In genomic region chr3:51839353-51839715, GRCm38 (mm10) we compare ENCODE assay signal across 19 mouse cellular contexts.
"Had no signal": no experiment of that assay in that cellular context is flagged by ENCODE, and none has a peak within 500 bp of the region (broad histone marks: within the 10 kb centered on the region; RNA-seq: fewer than 3 reads in every experiment).

No protein-coding gene starts in this region.

- H3K9ac ChIP-seq: liver, embryonic 14.5 days; liver, postnatal 0 days; lung, embryonic 14.5 days; midbrain, embryonic 12.5 days; midbrain, embryonic 15.5 days; neural tube, embryonic 12.5 days; neural tube, embryonic 15.5 days had no signal

- H3K9me3 ChIP-seq: midbrain, embryonic 12.5 days; midbrain, embryonic 15.5 days; neural tube, embryonic 12.5 days; neural tube, embryonic 15.5 days had no signal

- H3K4me3 ChIP-seq: layer of hippocampus, adult 2 months; midbrain, embryonic 12.5 days; midbrain, embryonic 15.5 days; neural tube, embryonic 12.5 days; neural tube, embryonic 15.5 days had no signal

- H3K27ac ChIP-seq: kidney, postnatal 0 days; layer of hippocampus, adult 2 months; liver, embryonic 14.5 days; macrophage; midbrain, embryonic 12.5 days; midbrain, embryonic 15.5 days; neural tube, embryonic 12.5 days; neural tube, embryonic 15.5 days had no signal

- ATAC-seq: liver, postnatal 0 days; midbrain, embryonic 15.5 days had no signal

- H3K36me3 ChIP-seq: midbrain, embryonic 12.5 days; midbrain, embryonic 15.5 days; neural tube, embryonic 12.5 days; neural tube, embryonic 15.5 days had no signal

- DNase-seq: kidney, adult 11 months; kidney, adult 8-10 months; kidney, postnatal 25 days; layer of hippocampus, adult 9-11 months; liver, postnatal 0 days; lung, embryonic 14.5 days; right cerebral cortex, postnatal 4 days; spleen, adult 18-20 months; thymus, adult 18-20 months; thymus, postnatal 36 days had no signal

- H3K27me3 ChIP-seq: midbrain, embryonic 12.5 days; midbrain, embryonic 15.5 days; neural tube, embryonic 12.5 days; neural tube, embryonic 15.5 days had no signal

- H3K4me1 ChIP-seq: neural tube, embryonic 12.5 days had no signal

- H3K4me2 ChIP-seq: liver, embryonic 11.5 days; lung, embryonic 14.5 days; midbrain, embryonic 12.5 days; midbrain, embryonic 15.5 days; neural tube, embryonic 12.5 days; neural tube, embryonic 15.5 days had no signal
